Mouse (Mus musculus): ENCODE measurements at regions not wholly inside any gene's neighbourhood (a gene's known extent, or its start where the extent isn't known, plus 50 kb on each side); places are given as distances from the start of the nearest gene placed in this dataset.

- TF ChIP-seq POLR2A (IDR thresholded peaks at IDR 0.05; ENCODE audit: insufficient read depth, low read length) (no peak), CTCF (IDR thresholded peaks at IDR 0.05; ENCODE audit: low read depth, low read length) (no peak), EP300 (IDR thresholded peaks at IDR 0.05; ENCODE audit: insufficient read depth, low read depth, low read length) (no peak)
Observed at GRCm38 (mm10) chr6:19864101-19864500, 998.0 kb downstream of the Ankrd7 start.

Measured in ES-Bruce4 (cell line).